Mouse (Mus musculus) testis, adult 2 months (tissue): ENCODE measurements around the gene Syt6.

Experiments used
- CTCF ChIP-seq: fragments of 200-500 bp; IDR thresholded peaks from 2 replicates; pipeline ENCODE4 v1.5.1; 2012; ENCODE audit warnings: low read depth, mild to moderate bottlenecking, inconsistent platforms, low read length, moderate library complexity; ENCODE audit not compliant: control insufficient read depth, insufficient read depth, insufficient replicate concordance
- POLR2A ChIP-seq: fragments of 200-500 bp; IDR thresholded peaks from 2 replicates; pipeline ENCODE4 v1.6.1; 2012; ENCODE audit warnings: low read depth, mild to moderate bottlenecking, inconsistent platforms, low read length, moderate library complexity; ENCODE audit not compliant: control insufficient read depth

- no peak for TF ChIP-seq POLR2A
- no peak for TF ChIP-seq CTCF
Measured at GRCm38 (mm10) chr3:103615621-103616020, 40.6 kb downstream of the Syt6 start.
